Mouse (Mus musculus) stomach, embryonic 16.5 days (tissue): ENCODE results near the gene Ddx56. TPM values are rescaled to one million over a fixed set of nuclear protein-coding genes. Genes with fewer than 3 reads are reported as not detected.

Experiments
- ATAC-seq: fragments of 200-750 bp; cut with Nextera tagmentation; 2 replicates; pipeline ENCODE4 v1.8.0; 2017; ENCODE audit warnings: moderate number of reproducible peaks, moderate TSS enrichment; ENCODE audit not compliant: insufficient read depth, low FRiP score
- H3K27ac ChIP-seq: fragments of 300-500 bp; sonication (generic); 2 replicates; pipeline ENCODE4 v1.5.1; 2014; ENCODE audit warnings: low read length
- H3K27me3 ChIP-seq: fragments of 300-500 bp; sonication (generic); 2 replicates; pipeline ENCODE4 v1.6.1; 2014; ENCODE audit warnings: low read length, control low read depth, mixed read lengths; ENCODE audit not compliant: control insufficient read depth, insufficient read depth
- H3K36me3 ChIP-seq: fragments of 300-500 bp; sonication (generic); 2 replicates; pipeline ENCODE4 v1.6.1; 2014; ENCODE audit warnings: low read length; ENCODE audit not compliant: control insufficient read depth, insufficient read depth
- H3K4me1 ChIP-seq: fragments of 300-500 bp; sonication (generic); 2 replicates; pipeline ENCODE4 v1.6.1; 2014; ENCODE audit warnings: low read length, control low read depth, mixed read lengths; ENCODE audit not compliant: control insufficient read depth, insufficient read depth
- H3K4me2 ChIP-seq: fragments of 300-500 bp; sonication (generic); 2 replicates; pipeline ENCODE4 v1.6.1; 2014; ENCODE audit warnings: low read depth, low read length, mixed read lengths
- H3K4me3 ChIP-seq: fragments of 300-500 bp; sonication (generic); replicated peaks from 2 replicates; pipeline ENCODE4 v1.5.1; 2014; ENCODE audit warnings: mild to moderate bottlenecking, low read length
- H3K9ac ChIP-seq: fragments of 300-500 bp; sonication (generic); 2 replicates; pipeline ENCODE4 v1.6.1; 2014; ENCODE audit warnings: low read length
- H3K9me3 ChIP-seq: fragments of 300-500 bp; sonication (generic); replicated peaks from 2 replicates; pipeline ENCODE4 v1.6.1; 2016; ENCODE audit warnings: low read length, control low read depth; ENCODE audit not compliant: control insufficient read depth
- WGBS: fragments of 180-500 bp; shearing (Covaris S2); extraction: QIAGEN DNeasy Blood & Tissue Kit; methylation state at CpG from one replicate; pipeline ENCODE4 v1.1.7; 2014; 5-methylcytosine and 5-hydroxymethylcytosine counted together
- polyA plus RNA-seq: library from polyadenylated mRNA; unstranded; fragments of >200 nt; fragmentation: Nextera tagmentation; extraction: Ambion mirVana; gene quantifications from 2 replicates; pipeline ENCODE4 v1.2.1, GENCODE M21; 2015

Ddx56 gene
- 85.2 and 87.6 TPM in 2 replicates for polyA plus RNA-seq

DNA sequence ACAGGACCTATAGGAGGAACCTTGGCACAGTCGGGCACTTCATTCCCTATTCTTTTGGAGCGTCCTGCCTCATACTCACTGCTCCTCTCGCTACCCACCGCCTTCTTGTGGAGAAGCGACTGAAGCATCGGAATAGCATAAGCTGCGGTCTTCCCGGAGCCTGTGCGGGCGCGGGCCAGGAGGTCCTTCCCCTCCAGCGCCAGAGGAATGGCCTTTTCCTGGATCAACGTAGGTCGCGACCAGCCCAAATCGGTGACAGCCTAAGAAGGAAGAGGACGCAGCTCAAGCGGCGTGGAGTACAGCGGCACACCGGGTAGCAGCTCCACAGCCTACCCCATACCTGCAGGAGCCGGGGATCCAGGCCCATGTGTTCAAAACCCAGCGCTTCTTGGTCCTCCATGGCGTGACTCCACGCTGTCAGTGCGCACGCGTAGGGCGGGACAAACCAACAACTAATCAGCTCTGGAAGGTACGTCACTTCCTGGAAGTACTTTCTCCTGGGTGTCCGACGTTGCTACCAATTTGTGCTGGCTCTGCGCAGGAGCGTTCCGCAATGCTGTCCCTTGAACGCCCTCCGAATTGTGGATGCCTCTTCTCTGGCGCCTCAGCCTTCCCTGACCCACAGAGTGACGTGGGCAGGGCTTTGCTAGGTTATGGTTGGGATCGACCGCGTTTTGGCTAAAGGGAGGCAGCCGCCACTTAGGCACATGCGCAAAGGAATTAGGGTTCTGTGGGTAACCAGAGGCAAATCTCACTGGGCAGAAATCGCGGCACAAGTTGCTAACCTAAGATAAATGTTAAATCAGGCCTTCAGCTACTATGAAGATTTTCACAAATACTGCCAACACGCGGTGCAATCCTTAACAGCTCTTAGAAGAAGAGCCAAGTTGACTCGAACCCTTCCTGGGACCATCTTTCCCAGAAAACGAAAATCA, at the start of gene Ddx56:
TSS of gene Ddx56 (minus strand) at position 453 of the 935 bp plus-strand sequence.
- Histone ChIP-seq H3K36me3 (peaks cover 27% of the 10 kb centered on the region), H3K9me3 (no peaks in the 10 kb centered on the region), H3K4me1 (peaks cover 6% of the 10 kb centered on the region; the same call in 1 of the 2 replicates), H3K27me3 (no peaks in the 10 kb centered on the region), H3K4me2 (peak within 1 kb of the TSS; percentile 82), H3K9ac (peak within 1 kb of the TSS; percentile 73), H3K4me3 (peak within 1 kb of the TSS; percentile 56), H3K27ac (peak within 1 kb of the TSS; percentile 95)
- ATAC-seq, result peak; percentile 98
- 2% methylated on average over 50 of the region's 50 CpGs for WGBS

DNA sequence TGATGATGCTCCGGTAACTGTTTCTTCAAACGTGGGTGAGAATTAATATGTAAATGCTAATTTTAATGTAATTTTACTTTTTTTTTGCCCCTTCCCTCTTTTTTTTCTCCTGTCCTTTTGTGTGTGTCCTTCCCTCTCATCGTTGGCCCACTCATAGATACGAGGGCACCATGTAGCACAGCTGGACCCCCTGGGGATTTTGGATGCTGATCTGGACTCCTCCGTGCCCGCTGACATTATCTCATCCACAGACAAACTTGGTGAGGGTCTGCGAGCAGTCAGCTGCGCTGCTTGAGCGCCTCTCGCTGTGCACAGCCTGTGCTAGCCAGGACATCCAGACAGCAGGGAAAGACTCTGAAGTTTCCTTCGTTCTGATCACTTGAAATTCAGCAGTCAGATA, 49.2 kb upstream of the Ddx56 start:
- no peaks in the 10 kb centered on the region for H3K27me3 ChIP-seq
- H3K36me3 ChIP-seq, result peaks cover 11% of the 10 kb centered on the region
- no peak overlapping the region for H3K9ac ChIP-seq
- H3K4me1 ChIP-seq, result no peaks in the 10 kb centered on the region
- 90% methylated on average over 11 of the region's 11 CpGs for WGBS
- H3K4me2 ChIP-seq, result no peak overlapping the region
- H3K27ac ChIP-seq, result no peak overlapping the region
- ATAC-seq, result no peak
- no peak overlapping the region for H3K4me3 ChIP-seq
- no peaks in the 10 kb centered on the region for H3K9me3 ChIP-seq

DNA sequence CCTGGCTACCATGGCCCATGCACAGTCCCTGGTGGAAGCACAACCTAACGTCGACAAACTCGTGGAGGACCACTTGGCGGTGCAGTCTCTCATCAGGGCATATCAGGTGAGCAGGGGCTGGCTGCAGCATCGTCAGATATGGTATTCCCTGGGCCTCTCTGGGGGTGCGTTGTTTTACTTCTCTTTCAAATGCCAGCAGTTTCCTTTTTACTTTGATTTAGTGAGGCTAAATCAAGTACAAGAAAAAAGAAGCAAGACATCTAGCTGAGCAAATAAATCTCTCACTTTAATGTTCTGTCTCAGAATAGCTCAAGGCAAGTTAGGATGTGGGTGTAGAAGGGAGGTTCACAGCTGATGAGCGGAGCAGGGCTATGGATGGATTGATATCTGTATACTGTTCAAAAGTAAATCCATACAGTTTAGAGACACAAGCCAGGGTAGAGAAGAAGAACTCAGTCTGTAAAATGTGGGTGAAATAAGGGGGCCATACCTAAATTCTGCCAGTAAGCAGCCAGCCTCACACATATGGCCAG, 46.4 kb upstream of the Ddx56 start:
- no peak overlapping the region for H3K9ac ChIP-seq
- no peaks in the 10 kb centered on the region for H3K4me1 ChIP-seq
- no peaks in the 10 kb centered on the region for H3K9me3 ChIP-seq
- peaks cover 8% of the 10 kb centered on the region; the same call in 1 of the 2 replicates for H3K36me3 ChIP-seq
- 82% methylated on average over 7 of the region's 7 CpGs for WGBS
- H3K27ac ChIP-seq, result no peak overlapping the region
- no peak overlapping the region for H3K4me2 ChIP-seq
- H3K27me3 ChIP-seq, result no peaks in the 10 kb centered on the region
- no peak for ATAC-seq
- no peak overlapping the region for H3K4me3 ChIP-seq

DNA sequence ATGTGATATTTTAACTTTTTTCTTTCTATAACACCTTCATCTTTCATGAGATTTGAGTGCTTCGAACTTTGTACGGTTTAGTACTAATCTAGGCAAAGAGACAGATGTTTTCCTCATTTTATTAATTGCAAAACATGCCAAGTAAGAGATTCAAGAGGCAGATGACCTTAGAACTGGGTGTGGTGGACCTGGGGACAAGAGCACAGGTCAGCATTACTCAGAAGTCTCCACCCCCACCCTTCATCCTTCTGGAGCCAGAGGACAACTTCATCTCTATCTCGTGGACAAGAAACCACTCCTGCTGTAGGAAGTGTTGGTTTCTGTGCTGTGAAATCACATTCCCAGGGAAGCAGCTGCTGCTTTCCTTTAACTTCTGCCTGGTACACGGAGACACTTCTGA, 40.6 kb upstream of the Ddx56 start:
- no peak overlapping the region for H3K4me2 ChIP-seq
- no peaks in the 10 kb centered on the region for H3K27me3 ChIP-seq
- H3K4me3 ChIP-seq, result no peak overlapping the region
- ATAC-seq, result no peak
- no peak overlapping the region for H3K27ac ChIP-seq
- no peaks in the 10 kb centered on the region for H3K4me1 ChIP-seq
- no peak overlapping the region for H3K9ac ChIP-seq
- 83% methylated on average over 4 of the region's 4 CpGs for WGBS
- no peaks in the 10 kb centered on the region for H3K9me3 ChIP-seq
- 0 out of 2 replicates have a peak, but pooled peaks cover 5% of the 10 kb centered on the region for H3K36me3 ChIP-seq

DNA sequence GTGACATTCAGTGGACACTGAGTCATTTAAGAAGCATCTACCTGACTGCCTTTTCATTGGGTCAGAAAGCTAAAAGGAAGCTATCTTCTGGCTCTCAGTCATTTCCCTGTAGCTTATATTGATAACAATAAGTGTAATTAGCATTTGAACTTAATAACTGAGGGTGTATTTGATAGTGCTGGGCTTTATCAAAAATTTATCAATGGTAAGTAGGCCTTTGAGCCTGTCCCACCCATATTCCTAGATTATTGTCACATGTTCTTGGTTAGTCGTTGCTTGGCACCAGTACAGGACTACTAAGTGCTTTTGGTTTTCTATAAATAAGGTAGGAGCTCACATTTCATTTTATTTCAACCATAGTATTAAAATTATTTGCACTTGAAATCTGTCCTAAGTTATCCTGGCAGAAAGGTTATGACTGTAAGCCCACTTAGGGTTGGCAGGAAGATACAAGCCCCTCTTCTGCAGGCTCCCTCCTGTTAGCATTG, 38.4 kb upstream of the Ddx56 start:
- Histone ChIP-seq H3K27me3 (no peaks in the 10 kb centered on the region), H3K9ac (no peak overlapping the region), H3K4me3 (no peak overlapping the region), H3K36me3 (peaks cover 5% of the 10 kb centered on the region; the same call in 1 of the 2 replicates), H3K4me2 (no peak overlapping the region), H3K4me1 (no peaks in the 10 kb centered on the region), H3K27ac (no peak overlapping the region), H3K9me3 (no peaks in the 10 kb centered on the region)
- no peak; the same call in 1 of the 2 replicates for ATAC-seq
- 62% methylated on average over 1 of the region's 1 CpGs for WGBS

DNA sequence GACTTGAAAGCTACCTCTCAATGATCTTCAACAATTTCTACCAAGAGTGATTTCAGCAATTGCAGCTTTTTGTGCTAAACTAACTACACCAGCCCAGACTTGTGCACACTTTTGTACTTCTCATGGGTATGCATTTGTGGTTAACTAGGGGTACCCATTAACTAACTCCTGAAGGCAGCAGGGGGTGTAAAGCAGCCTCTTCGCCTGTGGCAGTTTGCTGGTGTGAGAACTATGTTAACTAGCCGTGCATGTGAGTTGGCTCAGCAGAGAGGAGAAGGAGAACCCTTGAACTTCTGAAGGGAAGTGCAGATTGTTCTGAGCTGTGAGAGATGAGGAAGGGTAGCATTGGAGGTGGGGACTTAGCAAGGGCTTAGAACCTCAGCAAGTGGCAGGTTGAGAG, 35.2 kb upstream of the Ddx56 start:
- peaks cover 16% of the 10 kb centered on the region for H3K36me3 ChIP-seq
- H3K9me3 ChIP-seq, result no peaks in the 10 kb centered on the region
- no peak overlapping the region for H3K27ac ChIP-seq
- no peak for ATAC-seq
- no peaks in the 10 kb centered on the region for H3K27me3 ChIP-seq
- H3K4me1 ChIP-seq, result 0 out of 2 replicates have a peak, but pooled peaks cover 3% of the 10 kb centered on the region
- no peak overlapping the region for H3K4me3 ChIP-seq
- no peak overlapping the region for H3K4me2 ChIP-seq
- WGBS, result 94% methylated on average over 2 of the region's 2 CpGs
- H3K9ac ChIP-seq, result no peak overlapping the region

DNA sequence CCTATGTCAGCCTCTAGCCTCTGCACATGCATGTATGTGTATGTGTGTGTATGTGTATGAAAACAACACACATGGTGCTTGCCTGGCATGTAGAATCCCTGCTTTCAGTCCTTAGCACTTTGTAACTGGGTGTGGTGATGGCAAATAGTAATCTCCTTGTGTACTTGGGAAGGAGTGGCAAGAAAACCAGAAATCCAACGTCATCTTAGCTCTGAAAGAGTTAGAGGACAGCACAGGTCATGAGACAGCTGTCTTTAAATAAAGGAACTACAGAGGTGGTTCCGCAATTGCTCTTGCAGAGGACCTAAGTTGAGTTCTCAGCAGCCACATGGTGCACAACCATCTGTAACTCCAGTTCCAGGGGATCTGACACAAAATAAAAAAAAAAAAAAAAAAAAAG, 31.9 kb upstream of the Ddx56 start:
- Histone ChIP-seq H3K27ac (peak overlapping the region; percentile 26; the same call in 1 of the 2 replicates), H3K9me3 (no peaks in the 10 kb centered on the region), H3K27me3 (no peaks in the 10 kb centered on the region), H3K4me2 (no peak overlapping the region), H3K36me3 (peaks cover 17% of the 10 kb centered on the region), H3K4me1 (0 out of 2 replicates have a peak, but pooled peaks cover 3% of the 10 kb centered on the region), H3K4me3 (no peak overlapping the region), H3K9ac (no peak overlapping the region)
- ATAC-seq, result peak; percentile 33; the same call in 1 of the 2 replicates
- WGBS, result 63% methylated on average over 2 of the region's 2 CpGs

DNA sequence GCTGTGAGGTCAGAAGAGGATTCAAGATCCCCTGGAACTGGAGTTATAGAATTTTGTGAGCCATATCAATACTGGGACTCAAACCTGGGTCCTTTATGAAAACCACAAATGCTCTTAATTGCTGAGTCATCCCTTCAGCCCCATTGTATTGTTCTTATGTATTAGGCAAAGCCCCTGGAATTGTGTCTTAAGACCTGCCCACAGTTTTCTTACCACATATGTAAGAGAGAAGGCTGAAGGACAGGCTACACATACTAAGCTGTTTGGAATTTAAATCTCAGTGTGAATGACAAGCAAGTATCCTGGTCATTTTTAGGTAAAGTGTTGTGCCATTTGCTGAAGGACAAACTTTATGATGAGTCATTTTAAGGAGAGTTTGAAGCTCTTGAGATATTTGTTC, 28.5 kb upstream of the Ddx56 start:
- H3K9me3 ChIP-seq, result no peaks in the 10 kb centered on the region
- ATAC-seq, result no peak
- peaks cover 17% of the 10 kb centered on the region; the same call in 1 of the 2 replicates for H3K36me3 ChIP-seq
- H3K4me3 ChIP-seq, result no peak overlapping the region
- H3K9ac ChIP-seq, result no peak overlapping the region
- H3K27ac ChIP-seq, result no peak overlapping the region
- peaks cover 10% of the 10 kb centered on the region for H3K4me1 ChIP-seq
- no peak overlapping the region for H3K4me2 ChIP-seq
- no peaks in the 10 kb centered on the region for H3K27me3 ChIP-seq

DNA sequence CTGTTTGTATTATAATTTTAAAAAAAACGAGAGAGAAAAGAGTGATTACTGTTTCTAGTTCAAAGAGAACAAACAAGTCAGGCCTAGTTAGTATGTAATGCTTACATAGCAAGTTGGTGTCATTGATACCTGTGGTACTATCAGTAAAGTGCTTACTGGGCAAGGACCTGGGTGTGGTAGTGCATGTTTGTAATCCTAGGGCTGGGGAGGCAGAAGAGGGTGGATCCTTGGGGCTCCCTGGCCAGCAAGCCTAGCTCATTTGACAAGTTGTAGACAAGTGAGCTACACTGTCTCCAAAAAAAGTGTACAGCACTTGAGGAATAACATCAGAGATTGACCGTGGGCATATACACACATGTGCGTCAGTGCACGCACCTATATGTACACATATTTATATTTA, 27.1 kb upstream of the Ddx56 start:
- no peak for ATAC-seq

More for the DNA sequence above, 27.1 kb upstream of the Ddx56 start:
- Histone ChIP-seq H3K27me3 (no peaks in the 10 kb centered on the region), H3K4me3 (no peak overlapping the region), H3K4me2 (no peak overlapping the region), H3K27ac (no peak overlapping the region), H3K9ac (no peak overlapping the region), H3K36me3 (peaks cover 17% of the 10 kb centered on the region; the same call in 1 of the 2 replicates), H3K9me3 (no peaks in the 10 kb centered on the region), H3K4me1 (peaks cover 10% of the 10 kb centered on the region)
- WGBS, result 86% methylated on average over 4 of the region's 4 CpGs
